Mouse (Mus musculus): ENCODE data around the gene Apof.

DNA sequence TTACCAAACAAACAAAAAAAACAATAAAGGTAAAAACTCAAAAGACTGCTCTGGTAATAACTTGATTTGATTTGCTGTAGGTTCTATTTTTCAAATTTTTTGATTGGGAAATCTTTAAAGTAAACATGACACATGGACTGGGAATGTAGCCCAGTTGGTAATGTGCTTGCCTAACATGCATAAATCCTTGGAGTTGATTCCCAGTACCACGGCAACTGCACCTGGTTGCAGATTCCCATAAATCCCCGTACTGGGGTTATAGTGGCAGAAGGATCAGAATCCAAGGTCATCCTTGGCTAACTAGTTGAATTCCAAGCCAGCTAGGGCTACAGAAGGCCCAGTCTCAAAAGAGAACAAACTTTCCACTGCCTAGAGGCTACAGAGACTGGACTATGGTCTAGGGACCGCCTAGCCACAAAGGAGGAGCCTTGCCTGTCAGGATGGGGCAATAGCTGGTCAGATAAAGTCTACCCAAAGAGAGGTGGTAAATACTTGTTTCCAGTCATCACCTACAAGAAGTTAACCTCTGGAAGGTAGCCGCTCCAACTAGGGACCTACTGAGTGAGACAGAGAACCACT is 14.7 kb upstream of the Apof start, which contains the start of gene Apon:
- TF ChIP-seq CTCF (IDR thresholded peaks at IDR 0.05; ENCODE audit: borderline replicate concordance, insufficient read depth, low read length) (no peak), POLR2A (IDR thresholded peaks at IDR 0.05; ENCODE audit: low read depth, low read length) (no peak)

Data from embryonic fibroblast, embryonic 13.5 days (primary cell).